Mouse (Mus musculus) midbrain, postnatal 0 days (tissue): Measurements from ENCODE around the gene Mxi1. TPM values are rescaled to one million over a fixed set of nuclear protein-coding genes. Genes with fewer than 3 reads are reported as not detected.

ENCODE experiments used
- ATAC-seq: fragments of 200-750 bp; cut with Nextera tagmentation; 2 replicates; pipeline ENCODE4 v1.8.0; 2017; ENCODE audit warnings: moderate number of reproducible peaks, mild to moderate bottlenecking, moderate TSS enrichment, moderate library complexity; ENCODE audit not compliant: low FRiP score
- DNase-seq: peaks from one replicate; pipeline ENCODE4 v3.0.0-alpha.2; 2015; ENCODE audit warnings: low spot score
- H3K27ac ChIP-seq: fragments of 300-500 bp; sonication (generic); 2 replicates; pipeline ENCODE4 v1.5.1; 2014; ENCODE audit warnings: low read depth, mild to moderate bottlenecking, low read length, mixed read lengths
- H3K27me3 ChIP-seq: fragments of 300-500 bp; sonication (generic); 2 replicates; pipeline ENCODE4 v1.6.1; 2014; ENCODE audit warnings: low read length, control low read depth, mixed read lengths; ENCODE audit not compliant: insufficient read depth
- H3K36me3 ChIP-seq: fragments of 300-500 bp; sonication (generic); 2 replicates; pipeline ENCODE4 v1.6.1; 2014; ENCODE audit warnings: low read length, control low read depth, mixed read lengths; ENCODE audit not compliant: insufficient read depth
- H3K4me1 ChIP-seq: fragments of 300-500 bp; sonication (generic); 2 replicates; pipeline ENCODE4 v1.6.1; 2014; ENCODE audit warnings: mild to moderate bottlenecking, control low read depth, antibody characterized with exemption, low read length, mixed read lengths; ENCODE audit not compliant: insufficient read depth
- H3K4me2 ChIP-seq: fragments of 300-500 bp; sonication (generic); 2 replicates; pipeline ENCODE4 v1.6.1; 2014; ENCODE audit warnings: low read depth, mild to moderate bottlenecking, low read length, mixed read lengths; ENCODE audit not compliant: poor library complexity, severe bottlenecking
- H3K4me3 ChIP-seq: fragments of 300-500 bp; sonication (generic); 2 replicates; pipeline ENCODE4 v1.5.1; 2014; ENCODE audit warnings: low read depth, mild to moderate bottlenecking, low read length, moderate library complexity
- H3K9ac ChIP-seq: fragments of 300-500 bp; sonication (generic); replicated peaks from 2 replicates; pipeline ENCODE4 v1.6.1; 2014; ENCODE audit warnings: mild to moderate bottlenecking, low read length, moderate library complexity, mixed read lengths; ENCODE audit not compliant: poor library complexity, severe bottlenecking
- H3K9me3 ChIP-seq: fragments of 300-500 bp; sonication (generic); 2 replicates; pipeline ENCODE4 v1.6.1; 2016; ENCODE audit warnings: low read length, control low read depth
- CTCF ChIP-seq: IDR thresholded peaks from 2 replicates; pipeline ENCODE4 v1.5.1; 2016; ENCODE audit warnings: antibody characterized with exemption, mild to moderate bottlenecking
- WGBS: fragments of 180-500 bp; shearing (Covaris S2); extraction: QIAGEN DNeasy Blood & Tissue Kit; methylation state at CpG from one replicate; pipeline ENCODE4 v1.1.7; 2014; 5-methylcytosine and 5-hydroxymethylcytosine counted together
- polyA plus RNA-seq: library from polyadenylated mRNA; unstranded; fragments of >200 nt; fragmentation: Nextera tagmentation; extraction: Ambion mirVana; gene quantifications from 2 replicates; pipeline ENCODE4 v1.2.1, GENCODE M21; 2015
- total RNA-seq: library from RNA; depleted of rRNA; stranded (reverse); fragments of >200 nt; gene quantifications from 2 replicates; pipeline ENCODE4 v1.2.3, GENCODE M21; 2014

Mxi1 gene
- total and polyA plus RNA-seq, 2 experiments from 2014 or later = 37.7 to 49.2 TPM

DNA sequence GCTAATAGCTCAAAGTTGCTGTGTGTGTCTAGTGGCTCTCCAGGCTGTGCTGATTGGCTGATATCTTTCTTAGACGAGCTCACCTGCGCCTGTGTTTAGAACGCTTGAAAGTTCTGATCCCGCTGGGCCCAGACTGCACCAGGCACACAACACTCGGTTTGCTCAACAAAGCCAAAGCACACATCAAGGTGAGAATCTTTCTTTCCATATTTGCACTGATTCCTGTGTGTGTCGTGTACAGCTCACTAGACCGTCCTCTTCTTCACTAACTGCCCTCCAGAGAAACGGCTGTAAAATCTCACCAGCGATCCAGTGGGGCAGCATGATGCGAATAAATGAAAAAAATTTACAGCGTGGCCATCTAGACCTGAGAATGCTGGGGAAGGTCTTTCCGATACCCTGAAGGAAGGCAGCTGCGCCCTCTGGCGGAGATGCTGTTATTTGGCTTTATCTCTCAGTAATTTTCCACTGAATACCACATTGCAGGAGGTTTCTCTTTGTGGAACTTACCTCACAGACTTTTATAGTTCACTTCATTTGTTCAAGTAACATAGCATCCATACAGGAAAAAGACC, 59.2 kb downstream of the Mxi1 start:
- WGBS = 32% methylated on average over 14 of the region's 14 CpGs
- Histone ChIP-seq H3K9ac (no peak overlapping the region), H3K4me2 (no peak overlapping the region), H3K27me3 (no peaks in the 10 kb centered on the region), H3K4me1 (no peaks in the 10 kb centered on the region), H3K27ac (no peak overlapping the region), H3K9me3 (no peaks in the 10 kb centered on the region), H3K36me3 (peaks cover 6% of the 10 kb centered on the region; the same call in 1 of the 2 replicates), H3K4me3 (no peak overlapping the region)
- peak; percentile 93 for TF ChIP-seq CTCF
- DNase-seq (peak; percentile 93), ATAC-seq (no peak)

DNA sequence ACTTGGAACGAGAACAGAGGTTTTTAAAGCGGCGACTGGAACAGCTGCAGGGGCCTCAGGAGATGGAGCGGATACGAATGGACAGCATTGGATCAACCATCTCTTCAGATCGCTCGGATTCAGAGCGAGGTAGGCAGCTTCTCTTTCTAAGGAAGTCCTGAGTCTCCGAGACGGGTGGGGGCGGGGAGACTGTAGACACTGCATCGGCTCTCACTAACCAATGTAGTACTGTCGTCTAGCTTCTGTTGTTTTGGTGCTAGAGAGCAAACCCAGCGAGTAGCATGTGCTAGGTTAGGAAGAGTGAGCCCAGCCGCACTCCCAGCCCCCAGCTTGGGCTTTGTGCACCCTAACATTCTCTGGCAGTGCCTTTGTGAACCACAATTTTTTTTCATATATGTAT, 59.9 kb downstream of the Mxi1 start:
- DNase-seq = no peak
- Histone ChIP-seq H3K9ac (no peak overlapping the region), H3K36me3 (peaks cover 9% of the 10 kb centered on the region; the same call in 1 of the 2 replicates), H3K27ac (no peak overlapping the region), H3K27me3 (no peaks in the 10 kb centered on the region), H3K4me2 (no peak overlapping the region), H3K4me1 (no peaks in the 10 kb centered on the region), H3K9me3 (no peaks in the 10 kb centered on the region), H3K4me3 (no peak overlapping the region)
- ATAC-seq = no peak
- 82% methylated on average over 15 of the region's 15 CpGs for WGBS
- no peak for TF ChIP-seq CTCF

DNA sequence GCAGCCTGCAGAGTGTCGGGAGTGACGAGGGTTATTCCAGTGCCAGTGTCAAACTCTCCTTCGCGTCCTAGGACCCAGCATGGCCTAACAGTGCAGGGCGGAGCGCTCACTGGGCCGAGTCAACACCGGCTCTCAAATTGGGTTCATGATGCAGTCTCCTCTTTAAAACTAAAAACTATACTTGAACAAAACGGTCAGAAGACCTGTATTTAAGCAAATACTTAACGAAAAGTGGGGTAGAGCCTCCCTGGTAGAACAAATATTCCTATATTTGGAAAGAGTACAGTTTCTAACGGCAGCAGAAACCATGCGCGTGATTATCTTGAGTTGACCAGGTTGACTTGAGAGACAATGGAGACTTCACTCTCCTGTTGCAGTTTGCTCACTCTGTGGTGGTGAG, 61.3 kb downstream of the Mxi1 start, which contains the start of gene Gm10197:
Gene Gm10197, minus strand, starts transcription at position 101 of the 400 bp plus-strand sequence.
- Histone ChIP-seq H3K4me2 (no peak within 1 kb of the TSS), H3K4me3 (no peak within 1 kb of the TSS), H3K9me3 (no peaks in the 10 kb centered on the region), H3K27me3 (no peaks in the 10 kb centered on the region), H3K4me1 (no peaks in the 10 kb centered on the region), H3K27ac (no peak within 1 kb of the TSS), H3K36me3 (peaks cover 12% of the 10 kb centered on the region; the same call in 1 of the 2 replicates), H3K9ac (no peak within 1 kb of the TSS)
- TF ChIP-seq CTCF = no peak
- ATAC-seq (no peak), DNase-seq (no peak)
- 90% methylated on average over 13 of the region's 13 CpGs for WGBS

DNA sequence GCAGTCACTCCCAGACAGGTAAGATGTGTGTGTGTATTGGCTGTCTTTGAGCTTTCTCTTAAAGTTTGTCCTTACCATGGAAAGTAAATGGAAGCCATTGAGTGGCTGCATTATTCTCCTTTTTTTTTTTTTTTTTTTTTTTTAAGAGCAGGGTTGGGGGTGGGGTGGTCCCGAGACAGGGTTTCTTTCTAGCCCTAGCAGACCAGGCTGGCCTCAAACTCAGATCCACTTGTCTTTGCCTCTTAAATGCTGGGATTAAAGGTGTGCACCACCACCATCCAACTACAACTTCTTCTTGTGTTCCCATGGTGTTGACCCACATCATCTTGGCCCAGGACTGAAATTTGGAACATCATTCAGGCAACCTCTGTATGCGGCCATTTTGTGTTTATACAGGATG, 63.3 kb downstream of the Mxi1 start:
- H3K4me3 ChIP-seq = no peak overlapping the region
- no peak overlapping the region for H3K4me2 ChIP-seq
- ATAC-seq (no peak), DNase-seq (no peak)
- H3K9ac ChIP-seq = no peak overlapping the region
- H3K4me1 ChIP-seq = no peaks in the 10 kb centered on the region
- H3K27me3 ChIP-seq = no peaks in the 10 kb centered on the region
- no peaks in the 10 kb centered on the region for H3K9me3 ChIP-seq
- 94% methylated on average over 2 of the region's 2 CpGs for WGBS
- no peak for TF ChIP-seq CTCF
- H3K27ac ChIP-seq = no peak overlapping the region
- peaks cover 14% of the 10 kb centered on the region; the same call in 1 of the 2 replicates for H3K36me3 ChIP-seq

DNA sequence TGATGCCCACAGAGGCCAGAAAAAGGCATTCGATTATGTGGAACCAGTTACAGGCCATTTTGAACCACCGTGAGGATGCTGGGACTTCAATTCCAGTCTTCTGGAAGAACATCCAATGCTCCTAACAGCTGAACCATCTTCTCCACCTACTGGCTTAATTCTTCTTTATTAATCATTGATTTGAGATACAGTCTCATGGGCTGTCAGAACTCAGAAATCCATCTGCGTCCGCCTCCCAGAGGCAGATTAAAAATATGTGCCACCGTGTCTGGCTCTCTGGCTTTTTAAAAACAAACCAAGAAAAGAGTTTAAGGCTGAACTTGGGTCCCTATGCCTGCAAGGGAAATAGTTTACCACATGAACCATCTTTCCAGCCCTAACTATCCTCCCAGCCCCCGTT, 65.0 kb downstream of the Mxi1 start:
- H3K4me3 ChIP-seq = no peak overlapping the region
- H3K36me3 ChIP-seq = peaks cover 15% of the 10 kb centered on the region; the same call in 1 of the 2 replicates
- TF ChIP-seq CTCF = no peak
- 90% methylated on average over 6 of the region's 6 CpGs for WGBS
- no peaks in the 10 kb centered on the region for H3K9me3 ChIP-seq
- ATAC-seq (no peak), DNase-seq (no peak)
- no peaks in the 10 kb centered on the region for H3K27me3 ChIP-seq
- H3K9ac ChIP-seq = no peak overlapping the region
- H3K4me2 ChIP-seq = no peak overlapping the region
- no peak overlapping the region for H3K27ac ChIP-seq
- H3K4me1 ChIP-seq = no peaks in the 10 kb centered on the region

DNA sequence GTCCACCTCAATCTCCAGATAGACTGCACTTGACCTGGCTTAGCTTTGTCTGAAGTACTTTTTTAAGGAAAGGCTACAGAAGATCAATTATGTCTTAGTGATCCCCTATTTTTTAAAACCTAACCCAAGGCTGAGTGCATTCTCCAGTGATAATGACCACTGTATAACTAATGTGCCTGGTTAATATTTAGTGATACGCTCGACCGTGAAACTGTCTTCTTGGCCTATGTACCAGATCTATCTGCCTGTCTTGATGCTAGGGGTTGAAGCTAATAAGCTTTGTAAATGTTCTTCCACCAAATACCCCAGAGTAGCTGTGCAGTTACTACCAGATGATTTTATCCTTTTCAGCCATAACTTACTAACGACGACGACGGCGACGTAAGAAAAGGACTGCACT, 65.5 kb downstream of the Mxi1 start:
- DNase-seq = no peak
- no peak for TF ChIP-seq CTCF
- H3K9me3 ChIP-seq = no peaks in the 10 kb centered on the region
- WGBS = 97% methylated on average over 9 of the region's 9 CpGs
- H3K27ac ChIP-seq = no peak overlapping the region
- H3K4me2 ChIP-seq = no peak overlapping the region
- no peak overlapping the region for H3K4me3 ChIP-seq
- no peaks in the 10 kb centered on the region for H3K27me3 ChIP-seq
- ATAC-seq = no peak
- peaks cover 15% of the 10 kb centered on the region; the same call in 1 of the 2 replicates for H3K36me3 ChIP-seq
- no peak overlapping the region for H3K9ac ChIP-seq
- H3K4me1 ChIP-seq = no peaks in the 10 kb centered on the region
